ENCODE assay signal across 9 mouse cellular contexts in genomic region chr15:85674191-85674984, GRCm38 (mm10).
A peak's percentile ranks its signal among the peaks of the same experiment; 100 is the strongest.
DNase-seq lines count a peak whose midpoint lies in the region; ATAC-seq and TF ChIP-seq lines count a peak whose summit lies in the region.
"Had no signal": no experiment of that assay in that cellular context is flagged by ENCODE, and none has a peak within 500 bp of the region (broad histone marks: within the 10 kb centered on the region; RNA-seq: fewer than 3 reads in every experiment).

No protein-coding gene starts in this region.

- peak overlapping the region; percentile 37 for H3K4me2 ChIP-seq in neural tube, embryonic 11.5 days (ENCODE audit: low read depth)
- peak overlapping the region; percentile 73 for H3K4me2 ChIP-seq in kidney, embryonic 15.5 days
- H3K4me2 ChIP-seq in stomach, embryonic 16.5 days (ENCODE audit: low read depth, low read length) = peak overlapping the region; percentile 77

- 15% methylated on average over 9 of the region's 9 CpGs for WGBS in heart, adult 2 months
- WGBS in neural tube, embryonic 11.5 days = 86% methylated on average over 9 of the region's 9 CpGs
- 75% methylated on average over 9 of the region's 9 CpGs for WGBS in kidney, embryonic 15.5 days
- 86% methylated on average over 9 of the region's 9 CpGs for WGBS in stomach, embryonic 16.5 days

- H3K9ac ChIP-seq in heart, adult 2 months (ENCODE audit: low read depth, low read length) = peak overlapping the region; percentile 85
- H3K9ac ChIP-seq in neural tube, embryonic 11.5 days (ENCODE audit: low read length) = no peak overlapping the region
- H3K9ac ChIP-seq in kidney, embryonic 15.5 days = peak overlapping the region; percentile 25; the same call in 1 of the 2 replicates
- peak overlapping the region; percentile 55 for H3K9ac ChIP-seq in stomach, embryonic 16.5 days (ENCODE audit: low read length)

- DNase-seq in heart, adult 2 months = peak; percentile 38 to 52
- DNase-seq in heart, postnatal 14 days = no peak
- no peak for DNase-seq in neural tube, embryonic 11.5 days (ENCODE audit: low spot score)
- DNase-seq in neural tube, embryonic 10.5 days (ENCODE audit: extremely low spot score, low spot score) = no peak
- DNase-seq in layer of hippocampus, adult 9-10 months (ENCODE audit: low spot score) = no peak
- DNase-seq: thymus, postnatal 4 days had no signal

- peaks cover 19% of the 10 kb centered on the region for H3K36me3 ChIP-seq in heart, adult 2 months (ENCODE audit: control insufficient read depth, insufficient read depth, low read length)
- no peaks in the 10 kb centered on the region for H3K36me3 ChIP-seq in neural tube, embryonic 11.5 days (ENCODE audit: control insufficient read depth, insufficient read depth, low read length)
- H3K36me3 ChIP-seq in kidney, embryonic 15.5 days = peaks cover 36% of the 10 kb centered on the region
- H3K36me3 ChIP-seq in stomach, embryonic 16.5 days (ENCODE audit: control insufficient read depth, insufficient read depth, low read length) = no peaks in the 10 kb centered on the region

- H3K9me3 ChIP-seq in neural tube, embryonic 11.5 days (ENCODE audit: control insufficient read depth, low read length) = no peaks in the 10 kb centered on the region
- no peaks in the 10 kb centered on the region for H3K9me3 ChIP-seq in kidney, embryonic 15.5 days (replicated peaks)
- H3K9me3 ChIP-seq in stomach, embryonic 16.5 days (replicated peaks; ENCODE audit: control insufficient read depth, low read length) = no peaks in the 10 kb centered on the region

- H3K79me2 ChIP-seq in heart, adult 2 months (replicated peaks; ENCODE audit: control insufficient read depth, insufficient read depth, low read length) = peaks cover 22% of the 10 kb centered on the region

- TF ChIP-seq EP300 in heart, adult 2 months (IDR thresholded peaks at IDR 0.05; ENCODE audit: insufficient read depth, low read depth, low read length) = no peak

- intact Hi-C loops in heart, adult 2 months (cut with DNase I) = loop anchor here (2.0 kb wide), 1 partner anchor 28 kb away; no protein-coding TSS in a partner anchor
- intact Hi-C loops in heart, postnatal 14 days (cut with DNase I) = no loop called here

- peak overlapping the region; percentile 72 for H3K4me3 ChIP-seq in heart, adult 2 months
- H3K4me3 ChIP-seq in neural tube, embryonic 11.5 days (ENCODE audit: low read depth, low read length) = no peak overlapping the region
- H3K4me3 ChIP-seq in kidney, embryonic 15.5 days (replicated peaks) = peak overlapping the region; percentile 95
- H3K4me3 ChIP-seq in stomach, embryonic 16.5 days (replicated peaks; ENCODE audit: low read length) = peak overlapping the region; percentile 80

- no peak for TF ChIP-seq CTCF in heart, adult 2 months (IDR thresholded peaks at IDR 0.05)

- peak overlapping the region; percentile 100 for H3K27ac ChIP-seq in heart, adult 2 months
- H3K27ac ChIP-seq in neural tube, embryonic 11.5 days (ENCODE audit: low read depth, low read length) = no peak overlapping the region
- H3K27ac ChIP-seq in kidney, embryonic 15.5 days = no peak overlapping the region
- H3K27ac ChIP-seq in stomach, embryonic 16.5 days (ENCODE audit: low read length) = no peak overlapping the region

- ATAC-seq in neural tube, embryonic 11.5 days (ENCODE audit: insufficient read depth, low FRiP score, low TSS enrichment) = no peak
- no peak for ATAC-seq in kidney, embryonic 15.5 days (replicated peaks; ENCODE audit: low FRiP score)
- no peak for ATAC-seq in stomach, embryonic 16.5 days (ENCODE audit: insufficient read depth, low FRiP score)
- no peak for ATAC-seq in inflammation-experienced regulatory T-cells, adult 6 months

- H3K4me1 ChIP-seq in heart, adult 2 months (ENCODE audit: control insufficient read depth, insufficient read depth, low read length) = peaks cover 32% of the 10 kb centered on the region
- H3K4me1 ChIP-seq in neural tube, embryonic 11.5 days (ENCODE audit: control insufficient read depth, insufficient read depth, low read length) = peaks cover 2% of the 10 kb centered on the region; the same call in 1 of the 2 replicates
- peaks cover 68% of the 10 kb centered on the region for H3K4me1 ChIP-seq in kidney, embryonic 15.5 days
- H3K4me1 ChIP-seq in stomach, embryonic 16.5 days (ENCODE audit: control insufficient read depth, insufficient read depth, low read length) = peaks cover 33% of the 10 kb centered on the region

- no peak for TF ChIP-seq POLR2A in heart, adult 2 months (IDR thresholded peaks at IDR 0.05; ENCODE audit: insufficient read depth, low read depth, low read length)

- no peaks in the 10 kb centered on the region for H3K27me3 ChIP-seq in heart, adult 2 months (ENCODE audit: control insufficient read depth, insufficient read depth, low read length)
- H3K27me3 ChIP-seq in neural tube, embryonic 11.5 days (ENCODE audit: control insufficient read depth, insufficient read depth, low read length) = peaks cover 57% of the 10 kb centered on the region
- no peaks in the 10 kb centered on the region for H3K27me3 ChIP-seq in kidney, embryonic 15.5 days
- H3K27me3 ChIP-seq in stomach, embryonic 16.5 days (ENCODE audit: control insufficient read depth, insufficient read depth, low read length) = 0 out of 2 replicates have a peak, but pooled peaks cover 5% of the 10 kb centered on the region

Comparison
In these comparisons a context has a peak if more than half of its experiments do, and no peak if none do; other contexts are left out.
1. DNase-seq: peak in heart, adult 2 months (2 of 2); none in heart, postnatal 14 days (0 of 2), neural tube, embryonic 11.5 days (single experiment), neural tube, embryonic 10.5 days (single experiment) and layer of hippocampus, adult 9-10 months (single experiment).
2. Peak in every context shown above with its lines, with median percentiles within 50 percentile points of each other: H3K4me2 ChIP-seq.